ENCODE assay signal across 9 mouse cellular contexts in the genomic region with DNA sequence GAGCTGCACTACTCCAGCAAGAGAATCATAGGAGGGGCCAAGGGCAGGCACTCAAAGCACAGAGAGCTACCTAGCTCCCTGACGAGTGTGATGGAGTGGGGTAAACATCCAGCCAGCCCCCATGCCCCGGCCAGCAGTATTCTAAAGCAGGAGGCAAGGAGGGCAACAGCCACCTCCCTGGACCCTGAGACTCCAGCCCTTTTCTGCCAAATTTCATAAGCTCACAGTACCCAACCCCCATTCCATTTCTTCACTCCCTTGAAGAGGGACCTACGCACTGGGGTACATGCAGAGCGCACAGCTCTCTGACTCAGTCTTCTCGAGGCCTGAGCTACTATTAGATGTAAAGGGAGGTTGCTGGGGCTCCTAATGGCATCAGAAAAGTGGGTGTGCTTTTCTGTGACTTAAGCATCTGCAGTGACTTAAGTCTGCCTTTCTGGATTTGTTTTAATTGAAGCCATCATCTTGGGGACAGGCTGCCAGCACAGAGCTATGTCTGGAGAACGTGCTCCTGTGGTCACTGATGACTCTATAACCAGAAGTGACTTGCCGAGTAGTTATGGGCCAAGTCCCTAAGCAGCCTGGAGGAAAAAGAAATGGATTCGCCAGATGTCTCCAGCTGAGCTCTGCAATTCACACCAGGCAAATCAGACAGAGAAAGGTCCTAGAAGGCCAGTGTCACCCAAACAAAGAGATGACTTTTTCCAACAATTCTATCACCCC. TPM values are rescaled to one million over a fixed set of nuclear protein-coding genes. Genes with fewer than 3 reads are reported as not detected.
DNase-seq lines count a peak whose midpoint lies in the region; ATAC-seq lines count a peak whose summit lies in the region.
"Had no signal": no experiment of that assay in that cellular context is flagged by ENCODE, and none has a peak within 500 bp of the region (broad histone marks: within the 10 kb centered on the region; RNA-seq: fewer than 3 reads in every experiment).

No protein-coding gene starts in this region.

- 0 out of 2 replicates have a peak overlapping the region, but pooled peaks have one; percentile 16 for H3K4me2 ChIP-seq in limb, embryonic 11.5 days (ENCODE audit: low read depth, severe bottlenecking)

- DNase-seq in 3134 (ENCODE audit: extremely low read depth, insufficient read length, low spot score) = peak; percentile 50
- DNase-seq in 3T3-L1 (ENCODE audit: low read depth, low spot score) = peak; percentile 66
- peak; percentile 79 for DNase-seq in heart, adult 8-10 months (ENCODE audit: low spot score)
- no peak for DNase-seq in limb, embryonic 11.5 days (ENCODE audit: low spot score)
- no peak for DNase-seq in cerebellum, postnatal 36 days
- DNase-seq in right cerebral cortex, postnatal 25 days = no peak
- DNase-seq in cerebellum, postnatal 25 days = no peak
- DNase-seq: adrenal gland, postnatal 10 days had no signal

- peak overlapping the region; percentile 27; the same call in 1 of the 2 replicates for H3K9ac ChIP-seq in limb, embryonic 11.5 days (ENCODE audit: low read length)

- no peak overlapping the region for H3K4me3 ChIP-seq in limb, embryonic 11.5 days (ENCODE audit: low read depth, low read length)

- peaks cover 46% of the 10 kb centered on the region for H3K4me1 ChIP-seq in limb, embryonic 11.5 days (ENCODE audit: control insufficient read depth, insufficient read depth, low read length)

- H3K36me3 ChIP-seq in limb, embryonic 11.5 days (ENCODE audit: control insufficient read depth, insufficient read depth, low read length) = no peaks in the 10 kb centered on the region; the same call in 1 of the 2 replicates

- H3K27me3 ChIP-seq in limb, embryonic 11.5 days (ENCODE audit: control insufficient read depth, insufficient read depth, low read length) = no peaks in the 10 kb centered on the region

- ATAC-seq in limb, embryonic 11.5 days (ENCODE audit: insufficient number of reproducible peaks, low FRiP score, low TSS enrichment, low read depth) = no peak
- ATAC-seq in megakaryocyte, adult 5-6 weeks (ENCODE audit: poor library complexity, severe bottlenecking) = no peak

- peak overlapping the region; percentile 92 for H3K27ac ChIP-seq in limb, embryonic 11.5 days (replicated peaks; ENCODE audit: low read depth, low read length)

- WGBS in limb, embryonic 11.5 days = 40% methylated on average over 8 of the region's 8 CpGs

- H3K9me3 ChIP-seq in limb, embryonic 11.5 days (ENCODE audit: control insufficient read depth, low read length) = no peaks in the 10 kb centered on the region

RNA-seq across cellular contexts. Expression of a gene that starts 26.0 kb away (rescaled TPM):
- 10 to 100 TPM; 13.2 to 17.9 (median 15.8) TPM for total RNA-seq in heart, adult 8-10 months (2022)
- 26.8 and 31.7 TPM in 2 replicates for polyA plus RNA-seq in limb, embryonic 11.5 days (2014; fragmentation: Nextera tagmentation; extraction: Ambion mirVana)
- 7.9 and 10.1 TPM in 2 replicates for total RNA-seq in megakaryocyte, adult 5-6 weeks (2015)
- total RNA-seq in megakaryocyte, adult 5-6 weeks (2017) = 11.4 and 16.3 TPM in 2 replicates

RNA-seq across cellular contexts. Expression of a gene that starts 48.4 kb away (rescaled TPM):
- total RNA-seq in heart, adult 8-10 months (2022) = 100 to 1,000 TPM; 230 to 269 (median 248) TPM
- 225 and 238 TPM in 2 replicates for polyA plus RNA-seq in limb, embryonic 11.5 days (2014; fragmentation: Nextera tagmentation; extraction: Ambion mirVana)
- 410 and 456 TPM in 2 replicates for total RNA-seq in megakaryocyte, adult 5-6 weeks (2015)
- total RNA-seq in megakaryocyte, adult 5-6 weeks (2017) = 187 and 196 TPM in 2 replicates

RNA-seq across cellular contexts. Expression of a gene that starts 48.6 kb away (rescaled TPM):
- under 1 TPM in 1 of 4 experiments, not detected in 3; 0.56 TPM for total RNA-seq in heart, adult 8-10 months (2022)
- polyA plus RNA-seq in limb, embryonic 11.5 days (2014; fragmentation: Nextera tagmentation; extraction: Ambion mirVana) = not detected in 2 replicates
- total RNA-seq in megakaryocyte, adult 5-6 weeks (2015) = not detected in 2 replicates
- total RNA-seq in megakaryocyte, adult 5-6 weeks (2017) = not detected in 2 replicates

RNA-seq across cellular contexts. Expression of a gene that starts 49.4 kb away (rescaled TPM):
- 10 to 100 TPM; 16.4 to 22.6 (median 20.3) TPM for total RNA-seq in heart, adult 8-10 months (2022)
- 51.9 and 57.3 TPM in 2 replicates for polyA plus RNA-seq in limb, embryonic 11.5 days (2014; fragmentation: Nextera tagmentation; extraction: Ambion mirVana)
- total RNA-seq in megakaryocyte, adult 5-6 weeks (2015) = 0.27 and 0.89 TPM in 2 replicates
- total RNA-seq in megakaryocyte, adult 5-6 weeks (2017) = 0.12 and 1.1 TPM in 2 replicates

Comparison
In these comparisons a context has a peak if more than half of its experiments do, and no peak if none do; other contexts are left out.
1. DNase-seq: peak in 3134 (single experiment), 3T3-L1 (single experiment) and heart, adult 8-10 months (single experiment); none in limb, embryonic 11.5 days (single experiment), cerebellum, postnatal 36 days (0 of 2), right cerebral cortex, postnatal 25 days (single experiment) and cerebellum, postnatal 25 days (0 of 2).